Mouse (Mus musculus): ENCODE data around the gene Vmn2r103. TPM values are rescaled to one million over a fixed set of nuclear protein-coding genes. Genes with fewer than 3 reads are reported as not detected.

The Vmn2r103 gene
- not detected for polyA plus RNA-seq (2017; shearing (Covaris generic))

GRCm38 (mm10) chr17:19773063-19773462 lies at the start of gene Vmn2r103:
Gene Vmn2r103, plus strand, starts transcription at chr17:19773363.

Other genes with a start within 250 kb of the Vmn2r103 start
- gene Vmn2r101, start 196.1 kb upstream of the Vmn2r103 start, polyA plus RNA-seq (2017; shearing (Covaris generic)) = not detected
- not detected for gene Vmn2r102, start 113.0 kb upstream of the Vmn2r103 start, polyA plus RNA-seq (2017; shearing (Covaris generic))